Mouse (Mus musculus): Measurements from ENCODE around the gene Hspg2. TPM values are rescaled to one million over a fixed set of nuclear protein-coding genes. Genes with fewer than 3 reads are reported as not detected.

Hspg2 gene
- total RNA-seq, 1 experiment, result 226 TPM

DNA sequence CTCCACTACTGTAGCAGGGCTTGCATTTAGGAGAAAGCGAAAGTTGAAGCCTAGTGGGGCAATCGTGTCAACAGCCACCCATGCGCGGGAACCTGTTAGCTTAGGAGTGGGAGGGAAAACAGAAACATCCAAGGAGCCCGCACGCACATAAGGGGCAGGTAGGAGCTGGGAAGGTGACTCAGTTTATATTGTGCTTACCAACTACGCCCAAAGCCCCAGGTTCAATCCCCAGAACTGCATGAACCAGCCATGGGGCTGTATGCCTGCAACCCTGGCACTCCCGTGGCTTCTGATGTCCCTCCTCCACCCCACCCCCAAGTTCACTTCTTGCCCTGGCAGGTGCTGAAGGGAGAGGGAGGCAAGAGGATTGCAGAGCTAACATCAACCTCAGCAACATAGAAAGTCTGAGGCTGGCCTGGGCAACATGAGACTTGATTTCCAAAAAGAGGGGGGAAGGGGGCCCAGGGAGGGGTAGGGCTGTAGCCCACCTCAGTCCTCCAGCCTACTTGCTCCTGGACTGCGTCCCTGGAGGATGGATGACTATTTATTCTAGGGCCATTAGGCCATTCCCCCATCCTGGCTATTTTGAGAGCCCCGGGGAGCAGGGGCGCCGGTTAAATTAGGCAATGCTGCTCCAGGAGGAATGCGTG, 12.9 kb downstream of the Hspg2 start:
- Histone ChIP-seq H3K4me1 (ENCODE audit: control insufficient read depth in 2 of 2, insufficient read depth in 2 of 2, low read length in 2 of 2, poor library complexity in 1 of 2) (peaks cover 31 to 68% of the 10 kb centered on the region in 2 experiments), H3K4me3 (ENCODE audit: insufficient read depth in 1 of 2, low read depth in 1 of 2, low read length in 2 of 2, poor library complexity in 1 of 2, severe bottlenecking in 1 of 2) (no peak overlapping the region; a peak in 1 of 4 replicates), H3K9ac (ENCODE audit: insufficient read depth, low read depth, low read length, poor library complexity, severe bottlenecking) (0 out of 2 replicates have a peak overlapping the region, but pooled peaks have one; percentile 7), H3K9me3 (ENCODE audit: control insufficient read depth, insufficient read depth, low read depth, low read length) (no peaks in the 10 kb centered on the region), H3K27ac (ENCODE audit: insufficient read depth, low read depth, low read length, poor library complexity, severe bottlenecking) (peak overlapping the region; percentile 84; the same call in 1 of the 2 replicates), H3K36me3 (ENCODE audit: control insufficient read depth, insufficient read depth, low read length, poor library complexity, severe bottlenecking) (peaks cover 3% of the 10 kb centered on the region; the same call in 1 of the 2 replicates)
- in situ Hi-C loops (cut with MboI; ENCODE audit: low sequenced_read_pairs in 2 of 2, unreplicated experiment in 2 of 2), result no loop called here
- no peak for TF ChIP-seq ZC3H11A (IDR thresholded peaks at IDR 0.05; ENCODE audit: borderline replicate concordance, low read depth, low read length)
- no peak for DNase-seq (ENCODE audit: low read depth, low spot score)

- Histone ChIP-seq H3K4me3 (ENCODE audit: insufficient read depth in 1 of 2, low read depth in 1 of 2, low read length in 2 of 2, poor library complexity in 1 of 2, severe bottlenecking in 1 of 2) (no peak overlapping the region), H3K4me1 (ENCODE audit: control insufficient read depth in 2 of 2, insufficient read depth in 2 of 2, low read length in 2 of 2, poor library complexity in 1 of 2) (peaks cover 25 to 62% of the 10 kb centered on the region in 2 experiments), H3K27ac (ENCODE audit: insufficient read depth, low read depth, low read length, poor library complexity, severe bottlenecking) (no peak overlapping the region), H3K36me3 (ENCODE audit: control insufficient read depth, insufficient read depth, low read length, poor library complexity, severe bottlenecking) (peaks cover 3% of the 10 kb centered on the region; the same call in 1 of the 2 replicates), H3K9me3 (ENCODE audit: control insufficient read depth, insufficient read depth, low read depth, low read length) (no peaks in the 10 kb centered on the region), H3K9ac (ENCODE audit: insufficient read depth, low read depth, low read length, poor library complexity, severe bottlenecking) (no peak overlapping the region)
- no peak for DNase-seq (ENCODE audit: low read depth, low spot score)
- in situ Hi-C loops (cut with MboI; ENCODE audit: low sequenced_read_pairs in 2 of 2, unreplicated experiment in 2 of 2), result no loop called here
- TF ChIP-seq CHD2 (IDR thresholded peaks at IDR 0.05; ENCODE audit: low read depth, low read length), result no peak
- no peak for TF ChIP-seq ZC3H11A (IDR thresholded peaks at IDR 0.05; ENCODE audit: borderline replicate concordance, low read depth, low read length)
- no peak for TF ChIP-seq MAFK (IDR thresholded peaks at IDR 0.05; ENCODE audit: insufficient read depth, low read depth, low read length)
- no peak for TF ChIP-seq HCFC1 (IDR thresholded peaks at IDR 0.05; ENCODE audit: borderline replicate concordance, insufficient read depth, low read length)
- TF ChIP-seq ZNF384 (IDR thresholded peaks at IDR 0.05; ENCODE audit: low read depth, low read length), result no peak
Measured at GRCm38 (mm10) chr4:137483871-137484270, 15.3 kb downstream of the Hspg2 start.

GRCm38 (mm10) chr4:137484586-137484985, 16.0 kb downstream of the Hspg2 start:
- no peak overlapping the region for H3K9ac ChIP-seq (ENCODE audit: insufficient read depth, low read depth, low read length, poor library complexity, severe bottlenecking)

DNA sequence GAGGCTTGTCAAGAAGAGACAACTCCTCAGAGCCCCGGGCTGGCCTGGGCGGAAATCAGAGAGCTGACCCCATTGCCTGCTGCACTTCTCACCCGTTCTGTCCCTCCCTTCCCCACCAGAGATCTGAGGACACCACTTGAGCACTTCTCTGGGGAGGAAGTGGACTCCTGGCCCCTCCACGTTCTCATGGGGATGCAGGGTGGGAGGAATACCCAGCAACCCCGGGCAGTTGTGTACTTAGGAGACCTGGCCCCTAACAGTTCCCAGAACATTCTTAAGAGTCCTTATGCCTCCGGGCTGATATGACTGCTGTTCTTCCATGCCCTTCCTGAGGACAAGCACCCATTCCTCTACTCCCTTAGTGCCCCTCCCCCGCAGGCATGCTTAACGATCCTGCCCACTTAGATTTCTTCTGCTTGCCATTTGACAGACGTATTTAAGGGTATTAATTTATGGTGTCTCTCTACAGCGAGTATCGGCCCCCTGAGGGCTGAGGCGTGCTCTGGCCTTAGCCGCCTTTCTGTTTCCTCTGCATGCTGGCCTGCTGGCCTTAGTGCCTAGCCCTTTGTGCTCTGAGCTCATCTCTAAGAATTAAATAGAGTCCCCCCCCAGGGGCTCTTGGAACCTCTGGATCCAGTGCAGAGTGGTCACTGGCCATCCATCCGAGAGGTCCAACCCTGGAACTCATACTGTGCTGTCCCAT, 16.8 kb downstream of the Hspg2 start:
- peaks cover 17 to 61% of the 10 kb centered on the region in 2 experiments; a peak in 3 of 4 replicates for H3K4me1 ChIP-seq (ENCODE audit: control insufficient read depth in 2 of 2, insufficient read depth in 2 of 2, low read length in 2 of 2, poor library complexity in 1 of 2)
- TF ChIP-seq CHD2 (IDR thresholded peaks at IDR 0.05; ENCODE audit: low read depth, low read length), result no peak
- no peak for TF ChIP-seq MAFK (IDR thresholded peaks at IDR 0.05; ENCODE audit: insufficient read depth, low read depth, low read length)
- TF ChIP-seq ZNF384 (IDR thresholded peaks at IDR 0.05; ENCODE audit: low read depth, low read length), result no peak
- TF ChIP-seq HCFC1 (IDR thresholded peaks at IDR 0.05; ENCODE audit: borderline replicate concordance, insufficient read depth, low read length), result no peak
- no peak for TF ChIP-seq ZC3H11A (IDR thresholded peaks at IDR 0.05; ENCODE audit: borderline replicate concordance, low read depth, low read length)
- no peak overlapping the region for H3K27ac ChIP-seq (ENCODE audit: insufficient read depth, low read depth, low read length, poor library complexity, severe bottlenecking)
- peaks cover 3% of the 10 kb centered on the region; the same call in 1 of the 2 replicates for H3K36me3 ChIP-seq (ENCODE audit: control insufficient read depth, insufficient read depth, low read length, poor library complexity, severe bottlenecking)
- DNase-seq (ENCODE audit: low read depth, low spot score), result no peak
- no peak overlapping the region for H3K4me3 ChIP-seq (ENCODE audit: insufficient read depth in 1 of 2, low read depth in 1 of 2, low read length in 2 of 2, poor library complexity in 1 of 2, severe bottlenecking in 1 of 2)
- no peaks in the 10 kb centered on the region for H3K9me3 ChIP-seq (ENCODE audit: control insufficient read depth, insufficient read depth, low read depth, low read length)
- in situ Hi-C loops (cut with MboI; ENCODE audit: low sequenced_read_pairs in 2 of 2, unreplicated experiment in 2 of 2), result no loop called here
- no peak overlapping the region for H3K9ac ChIP-seq (ENCODE audit: insufficient read depth, low read depth, low read length, poor library complexity, severe bottlenecking)

More at GRCm38 (mm10) chr4:137484586-137484985, 16.0 kb downstream of the Hspg2 start:
- no peaks in the 10 kb centered on the region for H3K9me3 ChIP-seq (ENCODE audit: control insufficient read depth, insufficient read depth, low read depth, low read length)
- no peak overlapping the region for H3K4me3 ChIP-seq (ENCODE audit: insufficient read depth in 1 of 2, low read depth in 1 of 2, low read length in 2 of 2, poor library complexity in 1 of 2, severe bottlenecking in 1 of 2)
- DNase-seq (ENCODE audit: low read depth, low spot score), result no peak
- TF ChIP-seq ZNF384 (IDR thresholded peaks at IDR 0.05; ENCODE audit: low read depth, low read length) (no peak), CHD2 (IDR thresholded peaks at IDR 0.05; ENCODE audit: low read depth, low read length) (no peak), ZC3H11A (IDR thresholded peaks at IDR 0.05; ENCODE audit: borderline replicate concordance, low read depth, low read length) (no peak), MAFK (IDR thresholded peaks at IDR 0.05; ENCODE audit: insufficient read depth, low read depth, low read length) (no peak), HCFC1 (IDR thresholded peaks at IDR 0.05; ENCODE audit: borderline replicate concordance, insufficient read depth, low read length) (no peak)
- H3K27ac ChIP-seq (ENCODE audit: insufficient read depth, low read depth, low read length, poor library complexity, severe bottlenecking), result no peak overlapping the region
- in situ Hi-C loops (cut with MboI; ENCODE audit: low sequenced_read_pairs in 2 of 2, unreplicated experiment in 2 of 2), result no loop called here
- H3K4me1 ChIP-seq (ENCODE audit: control insufficient read depth in 2 of 2, insufficient read depth in 2 of 2, low read length in 2 of 2, poor library complexity in 1 of 2), result peaks cover 17 to 61% of the 10 kb centered on the region in 2 experiments; a peak in 3 of 4 replicates
- peaks cover 3% of the 10 kb centered on the region; the same call in 1 of the 2 replicates for H3K36me3 ChIP-seq (ENCODE audit: control insufficient read depth, insufficient read depth, low read length, poor library complexity, severe bottlenecking)

Measured in ES-E14 (cell line).